ENCODE assay signal across 8 mouse cellular contexts in the genomic region with DNA sequence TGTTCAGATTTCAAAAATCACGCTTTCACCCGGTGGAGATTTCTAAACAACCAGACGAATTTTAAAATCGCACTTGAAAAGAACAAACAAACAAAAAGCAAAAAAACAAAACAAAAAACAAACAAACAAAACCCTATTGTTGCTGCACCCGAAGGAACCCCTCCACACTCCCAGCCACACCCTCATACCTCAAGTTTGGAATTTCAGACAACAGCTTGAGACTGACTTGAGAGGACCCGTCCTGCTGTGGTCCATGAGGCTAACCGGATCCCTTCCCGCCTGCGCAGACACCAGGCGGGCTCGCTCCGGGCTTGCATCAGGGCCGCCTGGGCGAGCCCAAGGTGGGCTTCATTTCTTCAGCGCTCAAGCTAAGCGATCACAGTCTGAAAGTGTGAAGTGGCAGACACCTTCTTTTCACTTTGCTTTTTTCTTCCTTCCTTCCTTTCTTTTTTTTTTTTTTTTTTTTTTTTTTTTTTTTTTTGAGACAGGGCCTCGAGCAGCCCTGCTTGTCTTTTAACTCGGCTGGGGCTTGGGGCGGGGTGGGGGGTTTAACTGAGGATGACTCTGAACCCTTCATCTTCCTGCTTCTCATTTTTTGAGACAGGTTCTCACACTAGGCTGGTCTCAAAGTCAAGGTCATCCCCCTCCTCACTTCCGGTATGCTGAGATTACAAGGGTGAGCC. TPM values are rescaled to one million over a fixed set of nuclear protein-coding genes. Genes with fewer than 3 reads are reported as not detected.
DNase-seq lines count a peak whose midpoint lies in the region; ATAC-seq and TF ChIP-seq lines count a peak whose summit lies in the region.
"Had no signal": no experiment of that assay in that cellular context is flagged by ENCODE, and none has a peak within 500 bp of the region (broad histone marks: within the 10 kb centered on the region; RNA-seq: fewer than 3 reads in every experiment).

No protein-coding gene starts in this region.

- H3K4me1 ChIP-seq in lung, postnatal 0 days (ENCODE audit: insufficient read depth, low read depth, low read length) = no peaks in the 10 kb centered on the region; the same call in 1 of the 2 replicates
- H3K4me1 ChIP-seq in embryonic facial prominence, embryonic 13.5 days = peaks cover 27% of the 10 kb centered on the region
- H3K4me1 ChIP-seq in limb, embryonic 10.5 days = peaks cover 34% of the 10 kb centered on the region
- H3K4me1 ChIP-seq in small intestine, adult 2 months (ENCODE audit: control insufficient read depth, insufficient read depth, insufficient read length, low read length) = peaks cover 8% of the 10 kb centered on the region

- H3K4me3 ChIP-seq in lung, postnatal 0 days (ENCODE audit: low read depth, low read length) = peak overlapping the region; percentile 37
- peak overlapping the region; percentile 35 for H3K4me3 ChIP-seq in embryonic facial prominence, embryonic 13.5 days
- peak overlapping the region; percentile 38 for H3K4me3 ChIP-seq in limb, embryonic 10.5 days
- peak overlapping the region; percentile 51 for H3K4me3 ChIP-seq in small intestine, adult 2 months (ENCODE audit: low read depth, low read length)
- H3K4me3 ChIP-seq: erythroblast, embryonic 14.5 days had no signal

- no peak for TF ChIP-seq CTCF in lung, postnatal 0 days (IDR thresholded peaks at IDR 0.05)
- no peak for TF ChIP-seq CTCF in small intestine, adult 2 months (IDR thresholded peaks at IDR 0.05; ENCODE audit: extremely low read depth, insufficient read length, insufficient replicate concordance, low read depth, low read length)

- no peak overlapping the region for H3K9ac ChIP-seq in lung, postnatal 0 days (replicated peaks; ENCODE audit: low read depth)
- 0 out of 2 replicates have a peak overlapping the region, but pooled peaks have one; percentile 40 for H3K9ac ChIP-seq in embryonic facial prominence, embryonic 13.5 days

- peak overlapping the region; percentile 59 for H3K4me2 ChIP-seq in lung, postnatal 0 days (replicated peaks; ENCODE audit: low read depth, low read length)
- peak overlapping the region; percentile 64 for H3K4me2 ChIP-seq in embryonic facial prominence, embryonic 13.5 days

- no peak for TF ChIP-seq POLR2A in small intestine, adult 2 months (IDR thresholded peaks at IDR 0.05; ENCODE audit: low read depth, low read length)

- TF ChIP-seq EP300 in lung, postnatal 0 days (IDR thresholded peaks at IDR 0.05) = no peak

- intact Hi-C loops in left cerebral cortex, postnatal 14 days (cut with DNase I) = loop anchor here (1.0 to 2.0 kb wide), 2 partner anchors 390 to 436 kb away; no protein-coding TSS in a partner anchor

- H3K36me3 ChIP-seq in lung, postnatal 0 days (ENCODE audit: insufficient read depth, low read length) = no peaks in the 10 kb centered on the region
- no peaks in the 10 kb centered on the region for H3K36me3 ChIP-seq in embryonic facial prominence, embryonic 13.5 days
- no peaks in the 10 kb centered on the region for H3K36me3 ChIP-seq in limb, embryonic 10.5 days
- H3K36me3 ChIP-seq in small intestine, adult 2 months (ENCODE audit: control insufficient read depth, insufficient read depth, low read length) = no peaks in the 10 kb centered on the region

- DNase-seq in lung, postnatal 0 days (ENCODE audit: low spot score) = peak; percentile 28
- DNase-seq in lung, postnatal 10 days = no peak
- peak; percentile 59 for DNase-seq in limb, embryonic 10.5 days (ENCODE audit: low spot score)
- DNase-seq in frontal cortex, postnatal 10 days (ENCODE audit: low spot score in 2 of 2) = no peak
- DNase-seq in left cerebral cortex, postnatal 14 days (ENCODE audit: low spot score in 2 of 2) = no peak

- H3K27ac ChIP-seq in lung, postnatal 0 days (ENCODE audit: low read length) = no peak overlapping the region
- H3K27ac ChIP-seq in embryonic facial prominence, embryonic 13.5 days = no peak overlapping the region
- H3K27ac ChIP-seq in limb, embryonic 10.5 days = no peak overlapping the region
- H3K27ac ChIP-seq in small intestine, adult 2 months (ENCODE audit: insufficient read depth, low read depth, low read length) = no peak overlapping the region

- peak; percentile 20 for ATAC-seq in lung, postnatal 0 days
- peak; percentile 75; the same call in 1 of the 2 replicates for ATAC-seq in embryonic facial prominence, embryonic 13.5 days (ENCODE audit: insufficient number of reproducible peaks, insufficient read depth, low FRiP score, low TSS enrichment, low read depth)

- no peaks in the 10 kb centered on the region for H3K9me3 ChIP-seq in lung, postnatal 0 days (ENCODE audit: low read length)
- H3K9me3 ChIP-seq in embryonic facial prominence, embryonic 13.5 days = no peaks in the 10 kb centered on the region
- H3K9me3 ChIP-seq in limb, embryonic 10.5 days (replicated peaks) = no peaks in the 10 kb centered on the region

- H3K27me3 ChIP-seq in lung, postnatal 0 days (replicated peaks; ENCODE audit: insufficient read depth, low read length) = peaks cover 22% of the 10 kb centered on the region
- peaks cover 81% of the 10 kb centered on the region for H3K27me3 ChIP-seq in embryonic facial prominence, embryonic 13.5 days
- peaks cover 75% of the 10 kb centered on the region for H3K27me3 ChIP-seq in limb, embryonic 10.5 days (ENCODE audit: low read depth, poor library complexity, severe bottlenecking)
- peaks cover 27% of the 10 kb centered on the region for H3K27me3 ChIP-seq in small intestine, adult 2 months (ENCODE audit: control insufficient read depth, insufficient read depth, low read length)

- WGBS in lung, postnatal 0 days = 1% methylated on average over 20 of the region's 20 CpGs
- under 1% methylated on average over 20 of the region's 20 CpGs for WGBS in embryonic facial prominence, embryonic 13.5 days
- 1% methylated on average over 20 of the region's 20 CpGs for WGBS in limb, embryonic 10.5 days
- 4% methylated on average over 20 of the region's 20 CpGs for WGBS in small intestine, adult 2 months

RNA-seq across cellular contexts. Expression of a gene that starts 11.0 kb away (rescaled TPM):
- 0.05 and 0.06 TPM in 2 replicates for polyA plus RNA-seq in lung, postnatal 0 days (2015; fragmentation: Nextera tagmentation; extraction: Ambion mirVana)
- 0.10 and 0.20 TPM in 2 replicates for polyA plus RNA-seq in embryonic facial prominence, embryonic 13.5 days (2015; fragmentation: Nextera tagmentation; extraction: Ambion mirVana)
- 0.05 TPM in 1 of 2 replicates, not detected in the other for polyA plus RNA-seq in limb, embryonic 10.5 days (2016; fragmentation: Nextera tagmentation; extraction: Ambion mirVana)
- 0.11 TPM in 1 of 2 replicates, not detected in the other for polyA plus RNA-seq in small intestine, adult 2 months (2012; rRNA removed)
- total RNA-seq in left cerebral cortex, postnatal 14 days (2021) = under 1 TPM; 0.24 to 0.38 TPM
- polyA plus RNA-seq: erythroblast, embryonic 14.5 days had no signal

RNA-seq across cellular contexts. Expression of a gene that starts 17.0 kb away (rescaled TPM):
- 30.6 and 35.6 TPM in 2 replicates for polyA plus RNA-seq in lung, postnatal 0 days (2015; fragmentation: Nextera tagmentation; extraction: Ambion mirVana)
- 54.2 and 55.2 TPM in 2 replicates for polyA plus RNA-seq in embryonic facial prominence, embryonic 13.5 days (2015; fragmentation: Nextera tagmentation; extraction: Ambion mirVana)
- polyA plus RNA-seq in limb, embryonic 10.5 days (2016; fragmentation: Nextera tagmentation; extraction: Ambion mirVana) = 36.8 and 49.6 TPM in 2 replicates
- 9.8 and 17.8 TPM in 2 replicates for polyA plus RNA-seq in small intestine, adult 2 months (2012; rRNA removed)
- 10 to 100 TPM; 80.3 to 88.2 TPM for total RNA-seq in left cerebral cortex, postnatal 14 days (2021)

Comparison
In these comparisons a context has a peak if more than half of its experiments do, and no peak if none do; other contexts are left out.
1. DNase-seq: peak in lung, postnatal 0 days (single experiment) and limb, embryonic 10.5 days (single experiment); none in lung, postnatal 10 days (single experiment), frontal cortex, postnatal 10 days (0 of 2) and left cerebral cortex, postnatal 14 days (0 of 2).
2. Peak in every context shown above with its lines, with median percentiles within 50 percentile points of each other: H3K4me3 ChIP-seq.